Mouse (Mus musculus) forebrain, embryonic 14.5 days (tissue): ENCODE results near the gene Clec1a. TPM values are rescaled to one million over a fixed set of nuclear protein-coding genes. Genes with fewer than 3 reads are reported as not detected.

Experiments
- polyA plus RNA-seq: library from polyadenylated mRNA; unstranded; fragments of >200 nt; fragmentation: Nextera tagmentation; extraction: Ambion mirVana; gene quantifications from 2 replicates; pipeline ENCODE4 v1.2.1, GENCODE M21; 2014

Gene Clec1a
- polyA plus RNA-seq, 1 experiment from 2014 or later, result 1.5 TPM

Other genes starting within 250 kb of the Clec1a start
- not detected in 2 replicates for gene Cd69, start 176.6 kb downstream of the Clec1a start, polyA plus RNA-seq
- not detected in 2 replicates for gene 4922502D21Rik, start 120.2 kb downstream of the Clec1a start, polyA plus RNA-seq
- gene Clec12a, start 109.3 kb downstream of the Clec1a start, polyA plus RNA-seq, result 0.18 and 0.27 TPM in 2 replicates
- not detected in 2 replicates for gene Clec12b, start 66.1 kb downstream of the Clec1a start, polyA plus RNA-seq
- 1.6 and 2.0 TPM in 2 replicates for gene Clec1b, start 54.7 kb downstream of the Clec1a start, polyA plus RNA-seq
- gene Clec9a, start 43.1 kb downstream of the Clec1a start, polyA plus RNA-seq, result 0.10 and 0.19 TPM in 2 replicates
- not detected in 2 replicates for gene Olr1, start 55.2 kb upstream of the Clec1a start, polyA plus RNA-seq
- gene Tmem52b, start 60.6 kb upstream of the Clec1a start, polyA plus RNA-seq, result not detected in 2 replicates
- 66.3 and 87.9 TPM in 2 replicates for gene Gabarapl1, start 81.2 kb upstream of the Clec1a start, polyA plus RNA-seq
- not detected in 2 replicates for gene Klre1, start 125.9 kb upstream of the Clec1a start, polyA plus RNA-seq
- gene Klrd1, start 139.8 kb upstream of the Clec1a start, polyA plus RNA-seq, result not detected in 2 replicates
- 0.06 TPM in 1 of 2 replicates, not detected in the other for gene Klrk1, start 171.9 kb upstream of the Clec1a start, polyA plus RNA-seq
- not detected in 2 replicates for gene Klrc3, start 191.3 kb upstream of the Clec1a start, polyA plus RNA-seq
- not detected in 2 replicates for gene Klrc2, start 208.7 kb upstream of the Clec1a start, polyA plus RNA-seq
- gene Klrc1, start 227.0 kb upstream of the Clec1a start, polyA plus RNA-seq, result not detected in 2 replicates